Mouse (Mus musculus) ES-Bruce4 (cell line): ENCODE results near the gene Krt78.

Experiments
- CTCF ChIP-seq: IDR thresholded peaks from one replicate; pipeline ENCODE4 v1.8.1; 2011; ENCODE audit warnings: low read depth, low read length
- EP300 ChIP-seq: IDR thresholded peaks from 2 replicates; pipeline ENCODE4 v1.6.1; 2011; ENCODE audit warnings: low read depth, low read length; ENCODE audit not compliant: insufficient read depth
- POLR2A ChIP-seq: IDR thresholded peaks from one replicate; pipeline ENCODE4 v1.8.1; 2011; ENCODE audit warnings: low read length; ENCODE audit not compliant: insufficient read depth

- no peak for TF ChIP-seq CTCF
- TF ChIP-seq POLR2A = no peak
- no peak for TF ChIP-seq EP300
Measured at GRCm38 (mm10) chr15:101945430-101945829, 8.7 kb downstream of the Krt78 start.
